Mouse (Mus musculus) 3134 (cell line): ENCODE results near the gene Ephx4.
"Not testable (repeated sequence)": the region's sequence is repeated elsewhere in the genome, so short reads cannot be mapped to it uniquely, and the experiment has no call there.

ENCODE experiments used
- DNase-seq: peaks from one replicate; pipeline ENCODE4 v3.0.0-alpha.2; 2011; ENCODE audit warnings: low spot score; ENCODE audit not compliant: insufficient read length; ENCODE audit errors: extremely low read depth

The Ephx4 gene

DNA sequence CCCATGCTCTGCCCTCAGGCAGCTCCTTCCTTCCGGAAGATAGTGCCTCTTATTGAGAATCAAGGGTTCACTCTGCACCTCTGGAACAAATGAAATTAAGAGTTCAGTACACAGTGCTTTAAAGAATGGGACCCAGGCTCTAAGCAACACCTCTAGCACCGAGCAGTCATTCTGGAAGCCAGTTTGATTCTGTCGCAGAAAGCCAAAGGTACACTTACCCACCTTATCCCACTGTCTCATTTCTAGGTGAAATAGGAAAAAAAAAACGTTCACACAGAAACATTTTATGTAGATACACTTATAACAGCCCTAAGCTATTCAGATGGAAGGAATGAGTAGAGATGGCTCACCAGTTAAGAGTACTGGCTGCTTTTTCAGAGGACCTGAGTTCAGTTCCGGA is at the start of gene Ephx4:
TSS of gene Ephx4 (plus strand) at position 301 of the 400 bp plus-strand sequence.
- DNase-seq = no peak

DNA sequence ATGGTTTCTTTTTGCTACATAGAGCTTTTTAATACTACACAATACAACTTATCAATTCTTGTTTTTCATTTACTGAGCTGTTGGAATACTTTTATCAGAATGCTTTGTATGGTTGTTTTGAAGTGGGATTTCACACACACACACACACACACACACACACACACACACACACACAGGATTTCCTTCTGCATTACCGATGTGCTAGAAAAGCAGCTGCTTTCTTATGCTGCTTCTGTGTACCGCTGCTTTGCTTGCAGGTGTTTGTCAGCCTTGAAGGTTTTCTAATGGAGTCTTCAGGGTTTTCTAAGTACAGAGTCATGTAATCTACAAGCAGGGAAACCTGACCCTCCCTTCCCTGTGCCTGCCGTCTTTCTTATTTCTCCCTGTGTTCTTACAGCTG is 48.6 kb upstream of the Ephx4 start:
- no peak for DNase-seq

GRCm38 (mm10) chr5:107355801-107356200 is 46.7 kb upstream of the Ephx4 start:
- peak; percentile 55 for DNase-seq

DNA sequence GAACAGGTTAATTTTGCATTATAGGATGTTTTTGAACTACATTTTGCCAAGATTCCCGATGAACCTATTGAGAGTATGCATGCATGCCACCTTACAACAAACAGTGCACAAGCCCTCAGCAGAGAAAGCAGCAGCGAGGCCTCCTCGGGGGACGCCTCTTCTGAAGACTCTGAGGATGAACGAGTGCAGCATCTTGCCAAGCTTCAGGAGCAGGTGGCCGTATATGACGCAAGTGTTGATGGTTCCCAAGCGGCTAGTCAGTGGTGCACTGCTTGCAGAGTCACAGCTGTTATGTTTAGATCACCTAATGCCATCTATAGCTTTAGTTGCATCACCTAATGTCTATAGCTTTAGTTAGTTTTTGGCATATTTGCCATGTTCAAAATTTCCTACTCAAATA is 44.8 kb upstream of the Ephx4 start:
- DNase-seq = no peak

DNA sequence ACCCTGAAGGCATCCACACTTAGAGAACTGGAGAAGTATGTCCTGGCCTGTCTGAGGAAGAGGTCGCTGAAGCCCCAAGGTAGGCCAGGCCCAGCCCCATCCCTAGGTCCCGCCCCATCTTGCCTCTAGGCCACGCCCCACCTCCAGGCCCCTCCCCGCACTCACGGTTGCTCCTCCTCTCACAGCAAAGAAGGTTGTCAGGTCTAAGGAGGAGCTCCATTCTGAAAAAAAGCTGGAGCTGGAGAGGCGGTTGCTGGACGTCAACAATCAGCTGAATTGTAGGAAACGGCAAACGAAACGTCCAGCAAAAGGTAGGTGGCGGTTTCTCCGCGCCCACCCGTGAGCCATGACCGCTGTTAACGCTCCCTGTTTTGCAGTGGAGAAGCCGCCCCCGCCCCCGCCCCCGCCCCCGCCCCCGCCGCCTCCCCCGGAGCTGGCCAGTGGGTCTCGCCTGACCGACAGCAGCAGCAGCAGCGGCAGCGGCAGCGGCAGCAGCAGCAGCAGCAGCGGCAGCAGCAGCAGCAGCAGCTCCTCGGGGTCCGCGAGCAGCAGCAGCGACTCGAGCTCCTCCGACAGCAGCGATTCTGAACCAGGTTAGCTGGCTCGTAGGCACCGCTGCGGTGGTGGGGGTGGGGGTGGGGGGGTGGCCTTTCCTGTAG is 43.0 kb upstream of the Ephx4 start:
- peak; percentile 89 for DNase-seq

GRCm38 (mm10) chr5:107360054-107360730 is 42.3 kb upstream of the Ephx4 start:
- no peak for DNase-seq

DNA sequence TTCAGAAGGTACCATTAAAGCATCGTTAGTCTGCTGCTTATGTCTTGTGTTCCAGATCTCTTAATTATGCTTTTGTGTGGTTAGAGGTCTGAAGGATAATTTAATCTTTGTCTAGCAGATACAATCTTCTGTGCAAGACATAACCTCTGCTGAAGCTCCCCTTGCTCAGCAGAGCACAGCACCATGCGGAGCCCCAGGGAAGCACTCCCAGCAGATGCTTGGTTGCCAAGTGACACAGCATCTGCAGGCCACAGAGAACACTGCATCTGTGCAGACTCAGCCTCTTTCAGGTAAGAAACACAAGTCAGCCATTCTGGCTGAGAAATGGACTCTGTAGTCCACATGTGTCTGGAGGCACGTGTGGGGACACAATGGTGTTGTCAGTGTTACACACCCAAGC is 32.5 kb upstream of the Ephx4 start:
- no peak for DNase-seq

- no peak for DNase-seq
These were observed 31.2 kb upstream of the Ephx4 start for GRCm38 (mm10) chr5:107371335-107371734.

GRCm38 (mm10) chr5:107373256-107373655 is 29.3 kb upstream of the Ephx4 start:
- no peak for DNase-seq

GRCm38 (mm10) chr5:107386448-107386847 is 16.1 kb upstream of the Ephx4 start:
- DNase-seq = not testable (repeated sequence)

DNA sequence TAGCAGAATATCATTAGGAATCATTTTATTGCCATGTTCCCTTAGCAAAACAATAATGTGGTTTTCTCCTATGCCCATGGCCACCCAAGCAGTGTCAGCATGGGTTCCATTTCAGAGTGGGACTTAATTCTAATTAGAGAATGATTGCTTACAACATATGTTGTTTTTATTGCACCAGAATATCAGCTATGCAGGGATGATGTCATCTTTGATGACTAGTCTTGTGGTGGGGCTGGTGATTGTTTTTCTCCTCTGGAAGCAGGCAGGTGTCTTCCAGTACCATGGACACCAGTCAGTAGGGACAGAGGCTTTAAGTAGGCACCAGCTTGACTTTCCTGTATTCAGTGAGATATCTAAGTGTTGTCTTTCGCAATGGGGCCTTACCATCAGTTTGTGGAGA is 14.7 kb upstream of the Ephx4 start:
- no peak for DNase-seq

DNA sequence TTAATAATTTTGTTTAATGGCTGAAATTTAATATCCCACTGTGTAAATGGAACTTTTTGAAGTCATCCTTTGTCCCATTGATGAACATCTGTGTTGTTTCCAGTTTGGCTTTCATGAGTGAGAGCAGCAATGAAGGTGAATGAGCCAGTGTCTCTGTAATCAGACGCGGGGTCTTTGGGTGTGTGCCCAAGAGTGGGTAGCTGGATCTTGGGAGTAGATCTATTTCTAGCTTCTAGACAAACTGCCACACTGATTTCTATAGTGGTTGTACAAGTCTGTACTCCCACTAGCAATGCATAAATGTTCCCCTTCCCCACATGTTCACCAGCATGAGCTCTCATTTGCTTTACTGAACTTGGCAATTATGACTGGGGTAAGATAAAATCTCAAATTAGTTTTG is 13.2 kb upstream of the Ephx4 start:
- no peak for DNase-seq

- no peak for DNase-seq
These were observed 8.1 kb upstream of the Ephx4 start for GRCm38 (mm10) chr5:107394437-107394836.

DNA sequence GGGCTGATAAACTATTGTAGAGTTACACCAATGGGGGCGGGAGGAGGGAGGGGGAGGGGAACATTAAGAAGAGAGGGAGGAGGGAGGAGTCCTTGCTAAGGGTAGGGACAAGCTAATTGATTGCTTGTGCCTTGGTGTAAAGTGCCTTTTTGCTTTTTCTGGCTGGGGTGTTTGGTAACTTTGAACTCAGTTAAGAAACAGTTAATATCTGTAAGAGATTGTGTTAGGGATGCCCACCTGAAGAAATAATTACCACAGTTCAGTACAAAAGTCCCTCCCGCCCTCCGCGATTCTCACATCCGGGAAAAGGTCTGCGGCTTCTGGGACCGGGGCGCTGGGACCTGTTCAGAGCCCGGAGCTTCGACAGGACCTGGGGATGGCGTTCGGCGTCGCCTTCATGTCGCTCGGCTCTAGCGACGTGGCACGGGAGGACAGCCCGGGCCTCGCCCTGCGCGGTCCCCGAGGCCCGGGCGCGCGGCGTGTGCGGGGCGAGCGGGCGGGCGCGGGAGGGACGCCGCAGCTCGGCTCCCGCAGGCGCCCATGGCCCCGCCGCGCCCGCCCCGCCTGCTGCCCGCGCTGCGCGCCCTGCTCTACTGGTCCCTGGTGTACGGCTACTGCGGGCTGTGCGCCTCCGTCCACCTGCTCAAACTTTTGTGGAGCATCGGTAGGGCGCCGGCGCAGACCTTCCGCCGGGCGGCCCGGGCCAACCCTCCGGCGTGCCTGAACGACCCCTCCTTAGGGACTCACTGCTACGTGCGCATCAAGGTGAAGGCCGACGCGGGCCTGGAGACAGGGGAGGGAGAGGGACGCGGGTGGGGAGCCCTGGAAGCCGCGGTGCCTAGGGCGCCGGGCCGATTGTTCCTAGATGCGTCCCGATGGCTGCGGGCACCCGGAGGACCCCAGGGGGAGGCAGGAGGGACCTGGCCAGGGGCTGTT is 743 bp downstream of the Ephx4 start:
- no peak for DNase-seq

DNA sequence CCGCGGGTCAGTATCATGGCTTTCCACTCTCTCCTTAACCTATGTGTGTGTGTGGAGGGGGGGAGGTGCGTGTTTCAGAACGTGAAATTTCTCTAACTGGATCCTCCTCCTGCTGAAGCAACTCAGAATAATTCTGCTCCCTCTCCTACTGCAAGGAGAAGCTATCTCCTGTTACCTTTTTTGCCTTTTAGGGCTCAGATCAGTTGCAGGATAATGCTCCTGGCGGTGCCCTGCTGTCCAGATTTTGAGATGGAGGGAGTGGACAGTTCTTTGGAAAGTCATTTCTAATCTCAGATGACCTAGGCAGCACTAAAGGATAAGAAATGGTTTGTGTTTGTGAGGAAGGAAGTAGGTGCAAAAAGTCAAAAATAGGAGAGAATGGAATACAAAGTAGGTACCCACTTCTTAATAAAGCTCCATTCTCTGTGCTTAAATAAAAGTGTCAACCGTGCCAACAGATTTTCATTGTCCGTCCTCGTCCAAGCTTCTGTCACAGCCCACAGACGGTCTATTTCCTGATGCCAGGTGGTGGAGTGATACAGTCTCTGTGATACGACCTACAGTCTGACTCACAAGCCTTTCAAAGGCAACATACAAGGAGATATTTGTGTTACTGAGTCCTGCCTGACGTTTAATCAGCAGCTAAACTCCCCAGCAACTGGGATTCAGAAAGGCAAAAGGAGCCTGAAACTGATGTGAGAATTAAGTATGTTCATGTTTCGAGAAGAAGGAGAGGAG is 1.6 kb downstream of the Ephx4 start:
- no peak for DNase-seq

DNA sequence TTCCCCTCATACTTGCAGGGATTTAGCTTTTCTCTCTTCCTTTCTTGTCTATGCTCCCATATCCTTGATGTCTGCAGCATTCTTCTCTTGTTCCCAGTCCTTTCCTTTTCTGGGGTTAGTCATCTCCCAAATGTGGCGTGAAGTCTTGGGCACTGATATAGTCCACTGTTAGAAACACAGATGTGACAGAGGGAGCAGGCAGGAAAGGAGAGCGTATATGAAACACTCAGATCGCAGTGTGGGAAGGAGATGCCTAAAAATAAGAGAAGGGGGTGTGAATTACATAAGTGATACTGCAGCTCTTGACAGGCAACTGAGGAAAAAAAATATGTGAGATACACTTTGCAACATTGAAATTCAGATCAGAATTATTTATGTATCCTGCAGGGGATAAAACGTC is 2.8 kb downstream of the Ephx4 start:
- no peak for DNase-seq

DNA sequence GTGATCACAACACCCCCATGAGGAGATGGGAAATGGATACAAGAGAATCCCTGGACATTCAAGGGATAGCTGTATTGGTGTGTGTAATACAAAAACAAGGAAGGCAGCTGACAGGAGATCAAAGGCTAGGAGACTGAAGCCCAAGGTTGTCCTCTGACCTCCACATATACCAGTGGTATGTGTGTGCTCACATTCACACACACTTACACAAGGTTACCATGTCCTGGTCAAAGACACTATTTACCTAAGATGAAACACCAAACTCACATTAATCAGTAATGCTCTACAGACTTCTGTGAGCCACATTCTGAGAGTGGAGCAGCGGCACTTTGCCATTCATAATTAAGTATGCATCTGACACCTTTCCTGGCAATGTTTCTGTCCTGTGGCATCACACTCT is 7.8 kb downstream of the Ephx4 start:
- no peak for DNase-seq

DNA sequence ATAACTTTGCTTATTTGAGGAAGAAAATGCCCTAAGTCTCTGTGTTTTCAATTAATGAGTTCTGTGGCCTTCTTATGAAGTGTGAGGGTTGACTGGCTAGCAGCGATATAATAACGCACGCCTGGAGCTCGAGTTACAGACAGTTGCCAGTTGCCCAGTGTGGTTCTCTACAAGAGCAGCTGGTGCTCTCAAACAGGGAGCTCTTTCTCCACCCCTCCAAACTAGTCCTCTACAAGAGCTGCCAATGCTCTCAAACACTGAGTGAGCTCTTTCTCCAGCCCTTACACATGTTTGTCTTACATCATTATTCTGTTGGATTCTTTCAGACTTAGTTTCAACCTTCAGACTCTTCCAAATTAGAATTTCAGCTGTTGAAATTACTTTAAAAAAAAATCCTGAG is 8.8 kb downstream of the Ephx4 start:
- DNase-seq = no peak

- no peak for DNase-seq
These were observed 9.7 kb downstream of the Ephx4 start for GRCm38 (mm10) chr5:107412285-107412684.

- no peak for DNase-seq
These were observed 12.6 kb downstream of the Ephx4 start for GRCm38 (mm10) chr5:107415098-107415497.

DNA sequence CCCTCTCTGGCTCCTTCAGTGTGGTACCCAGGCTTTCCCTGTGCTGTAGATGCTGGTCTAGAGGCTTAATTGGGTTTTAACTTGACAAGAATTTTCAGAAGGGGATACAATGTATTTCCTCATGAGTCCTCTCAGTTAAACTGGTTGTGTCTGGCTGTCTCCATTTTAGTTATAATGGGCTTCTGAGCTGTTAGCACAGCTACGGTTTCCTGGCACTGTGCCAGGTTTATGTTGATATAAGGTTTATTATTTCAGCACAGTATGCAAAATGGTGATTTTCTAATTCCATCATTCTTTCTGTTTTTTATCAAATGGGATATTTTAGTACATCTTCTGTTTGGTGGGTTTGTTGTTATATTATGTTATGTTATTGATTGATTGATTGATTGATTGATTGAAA is 19.1 kb downstream of the Ephx4 start:
- no peak for DNase-seq
